Mouse (Mus musculus): ENCODE results near the gene Adam12. TPM values are rescaled to one million over a fixed set of nuclear protein-coding genes. Genes with fewer than 3 reads are reported as not detected.

The Adam12 gene
- total and polyA plus RNA-seq, 3 experiments, result 0.57 to 0.80 (median 0.66) TPM

GRCm38 (mm10) chr7:134084926-134085325 lies 147.0 kb downstream of the Adam12 start:
- Histone ChIP-seq H3K27me3 (ENCODE audit: control insufficient read depth, insufficient read depth, low read length) (no peaks in the 10 kb centered on the region), H3K9ac (ENCODE audit: low read depth, low read length) (no peak overlapping the region), H3K79me2 (replicated peaks; ENCODE audit: control insufficient read depth, insufficient read depth, low read length) (no peaks in the 10 kb centered on the region), H3K27ac (no peak overlapping the region), H3K4me1 (ENCODE audit: control insufficient read depth, insufficient read depth, low read length) (no peaks in the 10 kb centered on the region), H3K36me3 (ENCODE audit: control insufficient read depth, insufficient read depth, low read length) (no peaks in the 10 kb centered on the region), H3K4me3 (no peak overlapping the region)
- no peak for TF ChIP-seq POLR2A (IDR thresholded peaks at IDR 0.05; ENCODE audit: insufficient read depth, low read depth, low read length)
- TF ChIP-seq EP300 (IDR thresholded peaks at IDR 0.05; ENCODE audit: insufficient read depth, low read depth, low read length), result no peak
- no peak for TF ChIP-seq CTCF (IDR thresholded peaks at IDR 0.05)
- intact Hi-C loops (cut with DNase I), result no loop called here
- DNase-seq, result no peak

GRCm38 (mm10) chr7:134081307-134082072 lies 150.5 kb downstream of the Adam12 start:
- no peaks in the 10 kb centered on the region for H3K36me3 ChIP-seq (ENCODE audit: control insufficient read depth, insufficient read depth, low read length)
- H3K27me3 ChIP-seq (ENCODE audit: control insufficient read depth, insufficient read depth, low read length), result no peaks in the 10 kb centered on the region
- H3K79me2 ChIP-seq (replicated peaks; ENCODE audit: control insufficient read depth, insufficient read depth, low read length), result no peaks in the 10 kb centered on the region
- intact Hi-C loops (cut with DNase I), result no loop called here
- no peak for DNase-seq
- H3K4me1 ChIP-seq (ENCODE audit: control insufficient read depth, insufficient read depth, low read length), result no peaks in the 10 kb centered on the region
- no peak for TF ChIP-seq POLR2A (IDR thresholded peaks at IDR 0.05; ENCODE audit: insufficient read depth, low read depth, low read length)
- TF ChIP-seq CTCF (IDR thresholded peaks at IDR 0.05), result no peak
- no peak for TF ChIP-seq EP300 (IDR thresholded peaks at IDR 0.05; ENCODE audit: insufficient read depth, low read depth, low read length)
- H3K9ac ChIP-seq (ENCODE audit: low read depth, low read length), result no peak overlapping the region
- H3K27ac ChIP-seq, result no peak overlapping the region
- WGBS, result 82% methylated on average over 8 of the region's 8 CpGs
- no peak overlapping the region for H3K4me3 ChIP-seq

- Histone ChIP-seq H3K4me1 (ENCODE audit: control insufficient read depth, insufficient read depth, low read length) (no peaks in the 10 kb centered on the region), H3K36me3 (ENCODE audit: control insufficient read depth, insufficient read depth, low read length) (no peaks in the 10 kb centered on the region), H3K4me3 (no peak overlapping the region), H3K9ac (ENCODE audit: low read depth, low read length) (no peak overlapping the region), H3K79me2 (replicated peaks; ENCODE audit: control insufficient read depth, insufficient read depth, low read length) (no peaks in the 10 kb centered on the region), H3K27ac (no peak overlapping the region), H3K27me3 (ENCODE audit: control insufficient read depth, insufficient read depth, low read length) (no peaks in the 10 kb centered on the region)
- DNase-seq, result no peak
- no peak for TF ChIP-seq POLR2A (IDR thresholded peaks at IDR 0.05; ENCODE audit: insufficient read depth, low read depth, low read length)
- TF ChIP-seq CTCF (IDR thresholded peaks at IDR 0.05), result no peak
- TF ChIP-seq EP300 (IDR thresholded peaks at IDR 0.05; ENCODE audit: insufficient read depth, low read depth, low read length), result no peak
- intact Hi-C loops (cut with DNase I), result no loop called here
- WGBS, result 54% methylated on average over 17 of the region's 17 CpGs
Observed at GRCm38 (mm10) chr7:134079980-134080725, 151.8 kb downstream of the Adam12 start.

GRCm38 (mm10) chr7:134077684-134078083 lies 154.3 kb downstream of the Adam12 start:
- no peak overlapping the region for H3K4me3 ChIP-seq
- no peaks in the 10 kb centered on the region for H3K4me1 ChIP-seq (ENCODE audit: control insufficient read depth, insufficient read depth, low read length)
- TF ChIP-seq EP300 (IDR thresholded peaks at IDR 0.05; ENCODE audit: insufficient read depth, low read depth, low read length) (no peak), POLR2A (IDR thresholded peaks at IDR 0.05; ENCODE audit: insufficient read depth, low read depth, low read length) (no peak), CTCF (IDR thresholded peaks at IDR 0.05) (no peak)
- H3K79me2 ChIP-seq (replicated peaks; ENCODE audit: control insufficient read depth, insufficient read depth, low read length), result no peaks in the 10 kb centered on the region
- no peak overlapping the region for H3K9ac ChIP-seq (ENCODE audit: low read depth, low read length)
- intact Hi-C loops (cut with DNase I), result no loop called here
- H3K27ac ChIP-seq, result no peak overlapping the region
- no peaks in the 10 kb centered on the region for H3K27me3 ChIP-seq (ENCODE audit: control insufficient read depth, insufficient read depth, low read length)
- 98% methylated on average over 4 of the region's 4 CpGs for WGBS
- H3K36me3 ChIP-seq (ENCODE audit: control insufficient read depth, insufficient read depth, low read length), result no peaks in the 10 kb centered on the region
- DNase-seq, result no peak

GRCm38 (mm10) chr7:134073011-134073410 lies 158.9 kb downstream of the Adam12 start:
- Histone ChIP-seq H3K36me3 (ENCODE audit: control insufficient read depth, insufficient read depth, low read length) (no peaks in the 10 kb centered on the region), H3K4me3 (no peak overlapping the region), H3K27me3 (ENCODE audit: control insufficient read depth, insufficient read depth, low read length) (no peaks in the 10 kb centered on the region), H3K4me1 (ENCODE audit: control insufficient read depth, insufficient read depth, low read length) (no peaks in the 10 kb centered on the region), H3K79me2 (replicated peaks; ENCODE audit: control insufficient read depth, insufficient read depth, low read length) (no peaks in the 10 kb centered on the region), H3K27ac (no peak overlapping the region), H3K9ac (ENCODE audit: low read depth, low read length) (no peak overlapping the region)
- intact Hi-C loops (cut with DNase I), result no loop called here
- TF ChIP-seq POLR2A (IDR thresholded peaks at IDR 0.05; ENCODE audit: insufficient read depth, low read depth, low read length), result no peak
- TF ChIP-seq EP300 (IDR thresholded peaks at IDR 0.05; ENCODE audit: insufficient read depth, low read depth, low read length), result no peak
- WGBS, result 87% methylated on average over 5 of the region's 5 CpGs
- DNase-seq, result no peak

Data from heart, adult 2 months (tissue).